In the genomic region with DNA sequence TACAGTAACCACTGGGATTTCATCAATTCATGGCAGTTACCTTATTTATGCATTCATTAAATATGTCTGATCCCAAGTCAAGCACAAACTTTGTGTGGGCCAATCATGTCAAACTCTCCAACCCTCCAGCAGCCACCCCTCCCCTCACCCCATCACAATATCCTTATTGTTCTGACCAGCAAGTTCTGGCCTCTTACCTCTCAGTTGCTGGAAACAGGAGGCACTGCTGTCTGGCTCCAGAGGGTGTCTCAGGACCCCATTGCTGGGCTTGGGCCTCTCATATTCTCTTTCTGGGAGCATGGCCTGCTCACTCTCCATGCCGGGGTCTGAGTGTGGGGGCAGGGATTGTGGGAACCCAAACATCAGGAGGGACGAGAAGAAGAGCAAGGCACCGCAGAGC, we compare ENCODE assay signal across 21 mouse cellular contexts.
DNase-seq lines count a peak whose midpoint lies in the region; ATAC-seq lines count a peak whose summit lies in the region.
"Had no signal": no experiment of that assay in that cellular context is flagged by ENCODE, and none has a peak within 500 bp of the region (broad histone marks: within the 10 kb centered on the region; RNA-seq: fewer than 3 reads in every experiment).

No protein-coding gene starts in this region.

- no peak overlapping the region for H3K4me2 ChIP-seq in midbrain, embryonic 14.5 days (ENCODE audit: low read length)
- no peak overlapping the region for H3K4me2 ChIP-seq in embryonic facial prominence, embryonic 14.5 days (ENCODE audit: low read depth, low read length)
- no peak overlapping the region for H3K4me2 ChIP-seq in hindbrain, embryonic 16.5 days (ENCODE audit: low read length)
- H3K4me2 ChIP-seq in liver, embryonic 12.5 days = no peak overlapping the region
- H3K4me2 ChIP-seq in forebrain, embryonic 13.5 days = no peak overlapping the region
- H3K4me2 ChIP-seq: heart, embryonic 15.5 days had no signal

- peaks cover 25% of the 10 kb centered on the region for H3K4me1 ChIP-seq in midbrain, embryonic 10.5 days
- H3K4me1 ChIP-seq in midbrain, embryonic 14.5 days (ENCODE audit: control insufficient read depth, insufficient read depth, low read length) = peaks cover 19% of the 10 kb centered on the region; the same call in 1 of the 2 replicates
- H3K4me1 ChIP-seq in embryonic facial prominence, embryonic 14.5 days (ENCODE audit: control insufficient read depth, insufficient read depth, low read length) = peaks cover 8% of the 10 kb centered on the region; the same call in 1 of the 2 replicates
- H3K4me1 ChIP-seq in hindbrain, embryonic 16.5 days (ENCODE audit: control insufficient read depth, insufficient read depth, low read depth, low read length) = peaks cover 13% of the 10 kb centered on the region
- H3K4me1 ChIP-seq in liver, embryonic 12.5 days = no peaks in the 10 kb centered on the region; the same call in 1 of the 2 replicates
- H3K4me1 ChIP-seq in forebrain, embryonic 13.5 days = peaks cover 25% of the 10 kb centered on the region
- H3K4me1 ChIP-seq: heart, embryonic 15.5 days had no signal

- no peak overlapping the region for H3K4me3 ChIP-seq in midbrain, embryonic 10.5 days
- no peak overlapping the region for H3K4me3 ChIP-seq in midbrain, embryonic 14.5 days (replicated peaks; ENCODE audit: low read depth, low read length)
- H3K4me3 ChIP-seq in embryonic facial prominence, embryonic 14.5 days (ENCODE audit: low read depth, low read length) = no peak overlapping the region
- no peak overlapping the region for H3K4me3 ChIP-seq in hindbrain, embryonic 16.5 days (ENCODE audit: low read length)
- H3K4me3 ChIP-seq in liver, embryonic 12.5 days = no peak overlapping the region
- no peak overlapping the region for H3K4me3 ChIP-seq in forebrain, embryonic 13.5 days
- H3K4me3 ChIP-seq: erythroblast, embryonic 14.5 days; heart, adult 2 months; heart, embryonic 15.5 days had no signal

- WGBS in midbrain, embryonic 10.5 days = 79% methylated on average over 3 of the region's 3 CpGs
- 75% methylated on average over 3 of the region's 3 CpGs for WGBS in midbrain, embryonic 14.5 days
- WGBS in embryonic facial prominence, embryonic 14.5 days = 40% methylated on average over 3 of the region's 3 CpGs
- WGBS in hindbrain, embryonic 16.5 days = 41% methylated on average over 3 of the region's 3 CpGs
- WGBS in liver, embryonic 12.5 days (ENCODE audit: insufficient replicate concordance) = 69% methylated on average over 3 of the region's 3 CpGs
- WGBS in forebrain, embryonic 13.5 days = 63% methylated on average over 3 of the region's 3 CpGs

- H3K9me3 ChIP-seq in midbrain, embryonic 10.5 days (replicated peaks) = no peaks in the 10 kb centered on the region
- no peaks in the 10 kb centered on the region for H3K9me3 ChIP-seq in midbrain, embryonic 14.5 days (ENCODE audit: control insufficient read depth, low read length)
- H3K9me3 ChIP-seq in embryonic facial prominence, embryonic 14.5 days (ENCODE audit: control insufficient read depth, low read length) = no peaks in the 10 kb centered on the region
- no peaks in the 10 kb centered on the region for H3K9me3 ChIP-seq in hindbrain, embryonic 16.5 days (ENCODE audit: control insufficient read depth, low read length)
- H3K9me3 ChIP-seq in liver, embryonic 12.5 days (replicated peaks) = no peaks in the 10 kb centered on the region
- no peaks in the 10 kb centered on the region for H3K9me3 ChIP-seq in forebrain, embryonic 13.5 days (replicated peaks)
- H3K9me3 ChIP-seq: heart, embryonic 15.5 days had no signal

- H3K27ac ChIP-seq in midbrain, embryonic 10.5 days (replicated peaks) = 0 out of 2 replicates have a peak overlapping the region, but pooled peaks have one; percentile 46
- no peak overlapping the region for H3K27ac ChIP-seq in midbrain, embryonic 14.5 days (replicated peaks; ENCODE audit: low read depth, low read length)
- H3K27ac ChIP-seq in embryonic facial prominence, embryonic 14.5 days (replicated peaks; ENCODE audit: low read depth, low read length) = no peak overlapping the region
- no peak overlapping the region for H3K27ac ChIP-seq in hindbrain, embryonic 16.5 days (ENCODE audit: low read depth, low read length)
- no peak overlapping the region for H3K27ac ChIP-seq in liver, embryonic 12.5 days
- no peak overlapping the region for H3K27ac ChIP-seq in forebrain, embryonic 13.5 days
- H3K27ac ChIP-seq: heart, adult 2 months; heart, embryonic 15.5 days; kidney, postnatal 0 days; stomach, postnatal 0 days had no signal

- H3K27me3 ChIP-seq in midbrain, embryonic 10.5 days (ENCODE audit: low read depth, poor library complexity, severe bottlenecking) = no peaks in the 10 kb centered on the region
- no peaks in the 10 kb centered on the region for H3K27me3 ChIP-seq in midbrain, embryonic 14.5 days (ENCODE audit: control insufficient read depth, insufficient read depth, low read length)
- no peaks in the 10 kb centered on the region for H3K27me3 ChIP-seq in embryonic facial prominence, embryonic 14.5 days (replicated peaks; ENCODE audit: control insufficient read depth, insufficient read depth, low read length)
- H3K27me3 ChIP-seq in hindbrain, embryonic 16.5 days (replicated peaks; ENCODE audit: control insufficient read depth, insufficient read depth, low read length) = no peaks in the 10 kb centered on the region
- no peaks in the 10 kb centered on the region for H3K27me3 ChIP-seq in liver, embryonic 12.5 days (replicated peaks)
- no peaks in the 10 kb centered on the region for H3K27me3 ChIP-seq in forebrain, embryonic 13.5 days
- H3K27me3 ChIP-seq: heart, embryonic 15.5 days had no signal

- DNase-seq in midbrain, embryonic 10.5 days (ENCODE audit: low spot score) = no peak
- no peak for DNase-seq in midbrain, embryonic 14.5 days
- DNase-seq in embryonic facial prominence, embryonic 14.5 days (ENCODE audit: low spot score) = peak; percentile 29
- DNase-seq in retina, embryonic 14.5 days (ENCODE audit: low spot score) = peak; percentile 41
- no peak for DNase-seq in kidney, postnatal 4 days
- DNase-seq: adrenal gland, adult 2 months; embryo, embryonic 11 days; gastrocnemius, postnatal 36 days; heart, adult 2 months; heart, postnatal 36 days; kidney, adult 2 months; liver; lung, postnatal 4 days; right cerebral cortex, postnatal 14 days had no signal

- ATAC-seq in midbrain, embryonic 14.5 days (ENCODE audit: low FRiP score, low TSS enrichment) = no peak
- ATAC-seq in embryonic facial prominence, embryonic 14.5 days (ENCODE audit: low read depth) = no peak
- 0 out of 2 replicates have a peak, but pooled peaks have one; percentile 23 for ATAC-seq in hindbrain, embryonic 16.5 days
- no peak for ATAC-seq in liver, embryonic 12.5 days
- no peak for ATAC-seq in forebrain, embryonic 13.5 days

- no peaks in the 10 kb centered on the region for H3K36me3 ChIP-seq in midbrain, embryonic 10.5 days
- no peaks in the 10 kb centered on the region for H3K36me3 ChIP-seq in midbrain, embryonic 14.5 days (ENCODE audit: control insufficient read depth, insufficient read depth, low read length)
- H3K36me3 ChIP-seq in embryonic facial prominence, embryonic 14.5 days (ENCODE audit: control insufficient read depth, insufficient read depth, low read length) = no peaks in the 10 kb centered on the region
- no peaks in the 10 kb centered on the region for H3K36me3 ChIP-seq in hindbrain, embryonic 16.5 days (ENCODE audit: control insufficient read depth, insufficient read depth, low read length)
- no peaks in the 10 kb centered on the region for H3K36me3 ChIP-seq in liver, embryonic 12.5 days
- H3K36me3 ChIP-seq in forebrain, embryonic 13.5 days (ENCODE audit: poor library complexity, severe bottlenecking) = no peaks in the 10 kb centered on the region
- H3K36me3 ChIP-seq: heart, embryonic 15.5 days had no signal

- no peak overlapping the region for H3K9ac ChIP-seq in midbrain, embryonic 14.5 days (replicated peaks; ENCODE audit: low read length)
- no peak overlapping the region for H3K9ac ChIP-seq in embryonic facial prominence, embryonic 14.5 days (ENCODE audit: low read depth, low read length)
- no peak overlapping the region for H3K9ac ChIP-seq in hindbrain, embryonic 16.5 days (ENCODE audit: low read depth, low read length)
- no peak overlapping the region for H3K9ac ChIP-seq in liver, embryonic 12.5 days
- H3K9ac ChIP-seq in forebrain, embryonic 13.5 days = no peak overlapping the region
- H3K9ac ChIP-seq: heart, embryonic 15.5 days had no signal

Comparison
In these comparisons a context has a peak if more than half of its experiments do, and no peak if none do; other contexts are left out.
1. DNase-seq: peak in embryonic facial prominence, embryonic 14.5 days (single experiment) and retina, embryonic 14.5 days (single experiment); none in midbrain, embryonic 10.5 days (single experiment), midbrain, embryonic 14.5 days (single experiment) and kidney, postnatal 4 days (0 of 2).